Mouse (Mus musculus): ENCODE results near the gene Rnf214. TPM values are rescaled to one million over a fixed set of nuclear protein-coding genes. Genes with fewer than 3 reads are reported as not detected.
A peak's percentile ranks its signal among the peaks of the same experiment; 100 is the strongest.

Rnf214 gene
- polyA plus RNA-seq, 1 experiment, result 23.1 TPM

DNA sequence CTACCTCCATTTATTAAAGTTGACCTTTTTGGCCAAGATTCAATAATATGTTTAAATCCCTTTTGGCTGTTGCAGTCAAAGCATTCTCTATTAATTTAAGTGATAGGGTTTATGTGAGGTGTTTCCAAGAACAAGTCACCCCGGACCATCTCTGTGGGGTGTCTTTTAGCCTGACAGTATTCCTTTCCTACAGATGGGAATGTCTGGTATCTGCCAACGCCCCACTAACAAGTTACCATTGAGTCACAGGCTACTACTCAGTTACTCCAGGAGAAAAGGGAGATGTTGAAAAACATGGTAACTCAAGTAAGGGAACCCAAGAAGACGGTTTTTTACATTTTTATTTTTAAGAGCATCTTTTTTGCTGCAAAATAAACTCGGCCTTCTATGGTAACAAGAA lies 1.5 kb downstream of the Rnf214 start:
- DNase-seq, result no peak
- WGBS, result 85% methylated on average over 4 of the region's 4 CpGs
- TF ChIP-seq CTCF (IDR thresholded peaks at IDR 0.05; ENCODE audit: borderline replicate concordance, control insufficient read depth, extremely low read depth, insufficient read depth, low read length, poor library complexity), result no peak
- TF ChIP-seq POLR2A (IDR thresholded peaks at IDR 0.05; ENCODE audit: control insufficient read depth, extremely low read depth, insufficient read depth, low read length, poor library complexity), result no peak
- H3K27ac ChIP-seq (ENCODE audit: control insufficient read depth, insufficient read depth, low read length), result no peak overlapping the region
- no peaks in the 10 kb centered on the region for H3K27me3 ChIP-seq (ENCODE audit: control insufficient read depth, insufficient read depth, low read length)
- H3K36me3 ChIP-seq (ENCODE audit: control insufficient read depth, insufficient read depth, low read length), result peaks cover 8% of the 10 kb centered on the region
- H3K4me3 ChIP-seq (ENCODE audit: control insufficient read depth, insufficient read depth, low read length), result no peak overlapping the region
- H3K4me1 ChIP-seq (replicated peaks; ENCODE audit: control insufficient read depth, insufficient read depth, low read length), result peaks cover 8% of the 10 kb centered on the region

DNA sequence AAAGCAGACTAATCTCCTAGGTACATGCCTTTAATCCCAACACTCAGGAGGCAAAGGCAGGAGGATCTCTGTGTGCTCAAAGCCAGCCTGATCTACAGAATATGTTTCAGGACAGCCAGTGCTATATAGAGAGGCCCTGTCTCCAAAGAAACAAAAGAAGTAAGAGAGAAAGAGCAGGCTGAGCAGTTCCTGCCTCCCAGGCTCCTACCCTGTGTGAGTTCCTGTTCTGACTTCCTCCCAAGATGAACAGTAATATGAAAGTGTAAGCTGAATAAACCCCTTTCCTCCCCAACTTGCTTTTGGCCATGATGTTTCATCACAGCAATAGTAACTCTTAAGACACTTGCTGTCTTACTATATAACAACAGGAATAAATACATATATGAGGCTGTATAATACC lies 13.0 kb downstream of the Rnf214 start:
- no peak for DNase-seq
- no peaks in the 10 kb centered on the region for H3K27me3 ChIP-seq (ENCODE audit: control insufficient read depth, insufficient read depth, low read length)
- TF ChIP-seq POLR2A (IDR thresholded peaks at IDR 0.05; ENCODE audit: control insufficient read depth, extremely low read depth, insufficient read depth, low read length, poor library complexity) (no peak), CTCF (IDR thresholded peaks at IDR 0.05; ENCODE audit: borderline replicate concordance, control insufficient read depth, extremely low read depth, insufficient read depth, low read length, poor library complexity) (no peak)
- H3K4me3 ChIP-seq (ENCODE audit: control insufficient read depth, insufficient read depth, low read length), result no peak overlapping the region
- peaks cover 57% of the 10 kb centered on the region for H3K36me3 ChIP-seq (ENCODE audit: control insufficient read depth, insufficient read depth, low read length)
- H3K27ac ChIP-seq (ENCODE audit: control insufficient read depth, insufficient read depth, low read length), result no peak overlapping the region
- no peaks in the 10 kb centered on the region for H3K4me1 ChIP-seq (replicated peaks; ENCODE audit: control insufficient read depth, insufficient read depth, low read length)

DNA sequence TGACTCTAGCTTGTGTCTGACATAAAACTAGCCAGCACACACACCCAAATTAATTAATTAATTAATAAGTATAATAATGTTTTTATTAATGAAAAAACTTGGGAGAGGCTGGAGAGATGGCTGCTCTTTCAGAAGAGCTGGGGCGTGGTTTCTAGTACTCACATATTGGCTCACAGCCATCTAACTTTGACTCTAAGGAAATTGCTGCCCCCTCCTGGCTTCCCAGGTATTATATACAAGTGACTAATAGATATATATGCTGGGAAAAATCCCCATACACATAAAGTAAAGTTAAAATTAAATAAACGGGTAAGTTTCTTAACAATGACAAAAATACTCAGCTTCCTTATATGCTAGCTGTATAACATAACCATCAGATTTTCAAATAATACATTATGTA lies 28.8 kb downstream of the Rnf214 start:
- Histone ChIP-seq H3K36me3 (ENCODE audit: control insufficient read depth, insufficient read depth, low read length) (peaks cover 19% of the 10 kb centered on the region), H3K27ac (ENCODE audit: control insufficient read depth, insufficient read depth, low read length) (no peak overlapping the region), H3K4me3 (ENCODE audit: control insufficient read depth, insufficient read depth, low read length) (no peak overlapping the region), H3K4me1 (replicated peaks; ENCODE audit: control insufficient read depth, insufficient read depth, low read length) (no peaks in the 10 kb centered on the region), H3K27me3 (ENCODE audit: control insufficient read depth, insufficient read depth, low read length) (no peaks in the 10 kb centered on the region)
- TF ChIP-seq CTCF (IDR thresholded peaks at IDR 0.05; ENCODE audit: borderline replicate concordance, control insufficient read depth, extremely low read depth, insufficient read depth, low read length, poor library complexity), result no peak
- no peak for TF ChIP-seq POLR2A (IDR thresholded peaks at IDR 0.05; ENCODE audit: control insufficient read depth, extremely low read depth, insufficient read depth, low read length, poor library complexity)
- 85% methylated on average over 2 of the region's 2 CpGs for WGBS
- DNase-seq, result peak; percentile 28

DNA sequence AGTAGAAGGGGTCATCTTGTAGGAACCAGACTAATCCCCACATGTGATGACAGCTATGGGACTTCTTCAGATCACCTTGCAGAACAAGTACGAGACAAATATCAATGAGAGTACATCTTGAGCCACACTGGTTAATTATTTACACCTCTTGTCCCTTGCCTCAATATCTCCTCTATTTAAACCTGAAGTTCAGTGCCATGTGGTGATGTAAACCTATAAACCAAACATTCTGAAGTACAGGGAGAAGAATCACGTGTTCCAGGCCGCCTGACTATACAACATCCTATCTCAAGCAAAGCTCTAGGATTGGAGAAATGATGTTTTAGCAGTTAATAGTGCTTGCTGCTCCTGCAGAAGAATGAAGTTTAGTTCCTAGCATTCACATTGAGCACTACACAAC lies 36.4 kb downstream of the Rnf214 start:
- WGBS, result 98% methylated on average over 3 of the region's 3 CpGs
- H3K27me3 ChIP-seq (ENCODE audit: control insufficient read depth, insufficient read depth, low read length), result no peaks in the 10 kb centered on the region
- H3K27ac ChIP-seq (ENCODE audit: control insufficient read depth, insufficient read depth, low read length), result no peak overlapping the region
- no peak overlapping the region for H3K4me3 ChIP-seq (ENCODE audit: control insufficient read depth, insufficient read depth, low read length)
- H3K36me3 ChIP-seq (ENCODE audit: control insufficient read depth, insufficient read depth, low read length), result peaks cover 65% of the 10 kb centered on the region
- no peak for TF ChIP-seq CTCF (IDR thresholded peaks at IDR 0.05; ENCODE audit: borderline replicate concordance, control insufficient read depth, extremely low read depth, insufficient read depth, low read length, poor library complexity)
- no peak for TF ChIP-seq POLR2A (IDR thresholded peaks at IDR 0.05; ENCODE audit: control insufficient read depth, extremely low read depth, insufficient read depth, low read length, poor library complexity)
- DNase-seq, result no peak
- no peaks in the 10 kb centered on the region for H3K4me1 ChIP-seq (replicated peaks; ENCODE audit: control insufficient read depth, insufficient read depth, low read length)

DNA sequence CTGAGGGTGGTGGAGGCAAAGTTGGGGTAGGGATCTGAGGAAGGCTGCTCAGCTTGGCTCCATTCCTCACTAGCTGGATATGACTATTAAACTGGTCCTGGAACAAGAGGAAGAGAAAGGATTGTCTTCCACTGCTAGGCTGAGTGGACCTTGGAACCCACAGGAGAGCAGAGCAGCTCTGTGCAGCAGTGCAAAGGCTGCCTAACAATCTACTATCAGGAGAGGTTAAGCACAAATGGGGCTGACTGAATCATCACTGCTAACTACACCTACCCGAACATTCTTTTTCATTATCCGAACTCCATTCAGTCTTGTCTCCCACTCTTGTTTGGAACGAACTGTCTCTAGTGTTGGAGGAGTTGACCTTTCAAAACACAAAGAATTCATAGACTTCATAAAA lies 37.5 kb downstream of the Rnf214 start:
- DNase-seq, result no peak
- Histone ChIP-seq H3K27ac (ENCODE audit: control insufficient read depth, insufficient read depth, low read length) (no peak overlapping the region), H3K4me1 (replicated peaks; ENCODE audit: control insufficient read depth, insufficient read depth, low read length) (no peaks in the 10 kb centered on the region), H3K27me3 (ENCODE audit: control insufficient read depth, insufficient read depth, low read length) (no peaks in the 10 kb centered on the region), H3K36me3 (ENCODE audit: control insufficient read depth, insufficient read depth, low read length) (peaks cover 67% of the 10 kb centered on the region), H3K4me3 (ENCODE audit: control insufficient read depth, insufficient read depth, low read length) (no peak overlapping the region)
- WGBS, result 100% methylated on average over 3 of the region's 3 CpGs
- no peak for TF ChIP-seq POLR2A (IDR thresholded peaks at IDR 0.05; ENCODE audit: control insufficient read depth, extremely low read depth, insufficient read depth, low read length, poor library complexity)
- no peak for TF ChIP-seq CTCF (IDR thresholded peaks at IDR 0.05; ENCODE audit: borderline replicate concordance, control insufficient read depth, extremely low read depth, insufficient read depth, low read length, poor library complexity)

DNA sequence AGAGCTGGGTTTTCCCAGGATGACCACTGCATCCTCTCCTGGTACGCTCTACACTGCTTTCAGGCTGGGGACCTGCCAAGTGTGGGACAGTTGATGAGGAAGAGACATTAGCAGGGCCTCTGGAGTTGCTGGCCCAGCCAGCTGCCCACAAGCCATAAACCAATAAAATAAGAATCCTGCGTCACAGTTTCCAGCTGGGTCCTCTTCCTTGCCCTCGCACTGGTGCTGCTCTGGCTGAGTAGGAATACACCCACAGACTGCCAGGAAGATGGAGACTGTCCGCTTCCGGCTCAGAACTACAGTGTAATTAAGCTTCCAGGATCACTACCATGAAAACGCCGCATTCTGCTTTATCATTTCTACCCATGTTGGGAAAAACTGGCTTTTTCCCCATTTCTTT lies 44.9 kb downstream of the Rnf214 start:
- H3K27ac ChIP-seq (ENCODE audit: control insufficient read depth, insufficient read depth, low read length), result no peak overlapping the region
- H3K4me3 ChIP-seq (ENCODE audit: control insufficient read depth, insufficient read depth, low read length), result no peak overlapping the region
- TF ChIP-seq POLR2A (IDR thresholded peaks at IDR 0.05; ENCODE audit: control insufficient read depth, extremely low read depth, insufficient read depth, low read length, poor library complexity), result no peak
- no peak for TF ChIP-seq CTCF (IDR thresholded peaks at IDR 0.05; ENCODE audit: borderline replicate concordance, control insufficient read depth, extremely low read depth, insufficient read depth, low read length, poor library complexity)
- H3K36me3 ChIP-seq (ENCODE audit: control insufficient read depth, insufficient read depth, low read length), result peaks cover 30% of the 10 kb centered on the region
- no peak for DNase-seq
- no peaks in the 10 kb centered on the region for H3K4me1 ChIP-seq (replicated peaks; ENCODE audit: control insufficient read depth, insufficient read depth, low read length)
- WGBS, result 96% methylated on average over 7 of the region's 7 CpGs
- no peaks in the 10 kb centered on the region for H3K27me3 ChIP-seq (ENCODE audit: control insufficient read depth, insufficient read depth, low read length)

DNA sequence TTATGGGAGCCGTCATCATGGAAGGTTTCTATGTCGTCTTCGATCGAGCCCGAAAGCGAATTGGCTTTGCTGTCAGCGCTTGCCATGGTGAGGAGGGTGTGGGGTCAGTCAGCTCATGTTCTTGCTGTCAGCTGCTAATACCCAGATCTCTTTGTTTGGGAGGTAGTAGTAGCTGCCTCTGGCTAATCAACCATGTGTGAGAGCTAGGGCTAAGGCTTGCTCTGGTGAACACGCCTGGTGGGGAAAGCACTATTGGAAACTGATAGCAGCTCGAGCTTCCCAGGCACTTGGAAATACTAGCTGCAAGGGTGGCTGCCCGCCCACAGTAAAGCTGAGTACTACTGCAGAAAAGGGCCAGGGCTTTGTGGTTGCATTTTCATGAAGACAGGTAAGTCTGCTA lies 47.3 kb downstream of the Rnf214 start:
- Histone ChIP-seq H3K27ac (ENCODE audit: control insufficient read depth, insufficient read depth, low read length) (no peak overlapping the region), H3K27me3 (ENCODE audit: control insufficient read depth, insufficient read depth, low read length) (no peaks in the 10 kb centered on the region), H3K36me3 (ENCODE audit: control insufficient read depth, insufficient read depth, low read length) (peaks cover 18% of the 10 kb centered on the region), H3K4me3 (ENCODE audit: control insufficient read depth, insufficient read depth, low read length) (no peak overlapping the region), H3K4me1 (replicated peaks; ENCODE audit: control insufficient read depth, insufficient read depth, low read length) (0 out of 2 replicates have a peak, but pooled peaks cover 2% of the 10 kb centered on the region)
- WGBS, result 96% methylated on average over 10 of the region's 10 CpGs
- DNase-seq, result no peak
- TF ChIP-seq POLR2A (IDR thresholded peaks at IDR 0.05; ENCODE audit: control insufficient read depth, extremely low read depth, insufficient read depth, low read length, poor library complexity) (no peak), CTCF (IDR thresholded peaks at IDR 0.05; ENCODE audit: borderline replicate concordance, control insufficient read depth, extremely low read depth, insufficient read depth, low read length, poor library complexity) (0 out of 2 replicates have a peak, but pooled peaks have one; percentile 16)
